Mouse (Mus musculus) kidney, embryonic 15.5 days (tissue): ENCODE results near the gene Rtl6. TPM values are rescaled to one million over a fixed set of nuclear protein-coding genes. Genes with fewer than 3 reads are reported as not detected.

ENCODE experiments used
- ATAC-seq: fragments of 200-750 bp; cut with Nextera tagmentation; replicated peaks from 2 replicates; pipeline ENCODE4 v1.8.0; 2017; ENCODE audit warnings: moderate TSS enrichment; ENCODE audit not compliant: low FRiP score
- H3K27ac ChIP-seq: fragments of 300-500 bp; sonication (generic); 2 replicates; pipeline ENCODE4 v1.5.1; 2015; ENCODE audit warnings: mild to moderate bottlenecking, inconsistent platforms
- H3K27me3 ChIP-seq: fragments of 300-500 bp; sonication (generic); 2 replicates; pipeline ENCODE4 v1.6.1; 2015; ENCODE audit warnings: inconsistent platforms
- H3K36me3 ChIP-seq: fragments of 300-500 bp; sonication (generic); 2 replicates; pipeline ENCODE4 v1.6.1; 2015; ENCODE audit warnings: inconsistent platforms
- H3K4me1 ChIP-seq: fragments of 300-500 bp; sonication (generic); 2 replicates; pipeline ENCODE4 v1.6.1; 2015; ENCODE audit warnings: inconsistent platforms
- H3K4me2 ChIP-seq: fragments of 300-500 bp; sonication (generic); 2 replicates; pipeline ENCODE4 v1.6.1; 2015; ENCODE audit warnings: moderate library complexity, mild to moderate bottlenecking, inconsistent platforms
- H3K4me3 ChIP-seq: fragments of 300-500 bp; sonication (generic); replicated peaks from 2 replicates; pipeline ENCODE4 v1.5.1; 2015; ENCODE audit warnings: mild to moderate bottlenecking, inconsistent platforms
- H3K9ac ChIP-seq: fragments of 300-500 bp; sonication (generic); 2 replicates; pipeline ENCODE4 v1.6.1; 2015; ENCODE audit warnings: mild to moderate bottlenecking, inconsistent platforms
- H3K9me3 ChIP-seq: fragments of 300-500 bp; sonication (generic); replicated peaks from 2 replicates; pipeline ENCODE4 v1.6.1; 2016; ENCODE audit warnings: inconsistent platforms
- WGBS: fragments of 180-500 bp; shearing (Covaris S2); methylation state at CpG from one replicate; pipeline ENCODE4 v1.1.7; 2015; ENCODE audit warnings: mixed read lengths; 5-methylcytosine and 5-hydroxymethylcytosine counted together
- polyA plus RNA-seq: library from polyadenylated mRNA; unstranded; fragments of >200 nt; fragmentation: Nextera tagmentation; extraction: Ambion mirVana; gene quantifications from 2 replicates; pipeline ENCODE4 v1.2.1, GENCODE M21; 2015

Gene Rtl6
- 14.4 and 16.2 TPM in 2 replicates for polyA plus RNA-seq

- H3K27me3 ChIP-seq = no peaks in the 10 kb centered on the region
- H3K27ac ChIP-seq = peak within 1 kb of the TSS; percentile 86
- H3K36me3 ChIP-seq = peaks cover 22% of the 10 kb centered on the region
- peak within 1 kb of the TSS; percentile 66 for H3K9ac ChIP-seq
- H3K9me3 ChIP-seq = no peaks in the 10 kb centered on the region
- peak; percentile 93 for ATAC-seq
- H3K4me3 ChIP-seq = peak within 1 kb of the TSS; percentile 75
- peak within 1 kb of the TSS; percentile 83 for H3K4me2 ChIP-seq
- WGBS = 10% methylated on average over 59 of the region's 59 CpGs
- H3K4me1 ChIP-seq = peaks cover 9% of the 10 kb centered on the region
These were observed at the start of gene Rtl6 for GRCm38 (mm10) chr15:84557189-84557921. TSS of gene Rtl6 (minus strand) at chr15:84557823.

GRCm38 (mm10) chr15:84603267-84603963 lies 45.8 kb upstream of the Rtl6 start:
- 0 out of 2 replicates have a peak, but pooled peaks cover 5% of the 10 kb centered on the region for H3K9me3 ChIP-seq
- H3K36me3 ChIP-seq = no peaks in the 10 kb centered on the region
- H3K4me1 ChIP-seq = peaks cover 26% of the 10 kb centered on the region
- no peak overlapping the region for H3K4me3 ChIP-seq
- 0 out of 2 replicates have a peak overlapping the region, but pooled peaks have one; percentile 14 for H3K9ac ChIP-seq
- H3K4me2 ChIP-seq = no peak overlapping the region
- 33% methylated on average over 8 of the region's 8 CpGs for WGBS
- H3K27me3 ChIP-seq = no peaks in the 10 kb centered on the region
- peak; percentile 49 for ATAC-seq
- peak overlapping the region; percentile 71 for H3K27ac ChIP-seq

- 73% methylated on average over 9 of the region's 9 CpGs for WGBS
- H3K27me3 ChIP-seq = no peaks in the 10 kb centered on the region
- no peak for ATAC-seq
- H3K9ac ChIP-seq = no peak overlapping the region
- H3K36me3 ChIP-seq = no peaks in the 10 kb centered on the region
- H3K27ac ChIP-seq = no peak overlapping the region
- H3K4me3 ChIP-seq = no peak overlapping the region
- no peaks in the 10 kb centered on the region for H3K9me3 ChIP-seq
- peaks cover 26% of the 10 kb centered on the region for H3K4me1 ChIP-seq
- H3K4me2 ChIP-seq = no peak overlapping the region
These were observed 43.5 kb upstream of the Rtl6 start for GRCm38 (mm10) chr15:84600977-84601595.

GRCm38 (mm10) chr15:84598911-84599310 lies 41.3 kb upstream of the Rtl6 start:
- WGBS = 89% methylated on average over 2 of the region's 2 CpGs
- Histone ChIP-seq H3K9me3 (no peaks in the 10 kb centered on the region), H3K27me3 (no peaks in the 10 kb centered on the region), H3K4me3 (no peak overlapping the region), H3K9ac (no peak overlapping the region), H3K4me2 (no peak overlapping the region), H3K27ac (no peak overlapping the region), H3K36me3 (no peaks in the 10 kb centered on the region), H3K4me1 (peaks cover 23% of the 10 kb centered on the region)
- ATAC-seq = no peak

- no peaks in the 10 kb centered on the region for H3K36me3 ChIP-seq
- H3K27ac ChIP-seq = no peak overlapping the region
- H3K4me2 ChIP-seq = no peak overlapping the region
- no peak overlapping the region for H3K9ac ChIP-seq
- H3K4me1 ChIP-seq = peaks cover 21% of the 10 kb centered on the region
- no peaks in the 10 kb centered on the region for H3K27me3 ChIP-seq
- 92% methylated on average over 1 of the region's 1 CpGs for WGBS
- ATAC-seq = no peak
- H3K9me3 ChIP-seq = no peaks in the 10 kb centered on the region
- no peak overlapping the region for H3K4me3 ChIP-seq
These were observed 40.2 kb upstream of the Rtl6 start for GRCm38 (mm10) chr15:84597816-84598215.

- H3K36me3 ChIP-seq = no peaks in the 10 kb centered on the region
- H3K4me1 ChIP-seq = peaks cover 20% of the 10 kb centered on the region
- no peak for ATAC-seq
- no peak overlapping the region for H3K9ac ChIP-seq
- H3K27ac ChIP-seq = no peak overlapping the region
- no peak overlapping the region for H3K4me2 ChIP-seq
- H3K4me3 ChIP-seq = no peak overlapping the region
- H3K9me3 ChIP-seq = no peaks in the 10 kb centered on the region
- H3K27me3 ChIP-seq = no peaks in the 10 kb centered on the region
These were observed 39.4 kb upstream of the Rtl6 start for GRCm38 (mm10) chr15:84597021-84597420.

GRCm38 (mm10) chr15:84595241-84595945 lies 37.8 kb upstream of the Rtl6 start:
- H3K4me1 ChIP-seq = peaks cover 16% of the 10 kb centered on the region
- no peak overlapping the region for H3K4me3 ChIP-seq
- no peaks in the 10 kb centered on the region for H3K9me3 ChIP-seq
- H3K27ac ChIP-seq = no peak overlapping the region
- H3K4me2 ChIP-seq = no peak overlapping the region
- ATAC-seq = no peak
- WGBS = 53% methylated on average over 9 of the region's 9 CpGs
- no peak overlapping the region for H3K9ac ChIP-seq
- no peaks in the 10 kb centered on the region for H3K27me3 ChIP-seq
- H3K36me3 ChIP-seq = no peaks in the 10 kb centered on the region

GRCm38 (mm10) chr15:84593514-84593913 lies 35.9 kb upstream of the Rtl6 start:
- H3K9ac ChIP-seq = no peak overlapping the region
- H3K27me3 ChIP-seq = no peaks in the 10 kb centered on the region
- H3K4me3 ChIP-seq = no peak overlapping the region
- no peaks in the 10 kb centered on the region for H3K36me3 ChIP-seq
- WGBS = 14% methylated on average over 9 of the region's 9 CpGs
- H3K9me3 ChIP-seq = no peaks in the 10 kb centered on the region
- H3K27ac ChIP-seq = 0 out of 2 replicates have a peak overlapping the region, but pooled peaks have one; percentile 4
- H3K4me1 ChIP-seq = peaks cover 11% of the 10 kb centered on the region
- ATAC-seq = no peak
- H3K4me2 ChIP-seq = no peak overlapping the region

- ATAC-seq = no peak
- Histone ChIP-seq H3K4me3 (no peak overlapping the region), H3K27ac (no peak overlapping the region), H3K27me3 (no peaks in the 10 kb centered on the region), H3K36me3 (no peaks in the 10 kb centered on the region), H3K4me2 (no peak overlapping the region), H3K9ac (no peak overlapping the region), H3K4me1 (peaks cover 11% of the 10 kb centered on the region), H3K9me3 (no peaks in the 10 kb centered on the region)
- WGBS = 81% methylated on average over 5 of the region's 5 CpGs
These were observed 34.6 kb upstream of the Rtl6 start for GRCm38 (mm10) chr15:84592240-84592639.

- Histone ChIP-seq H3K4me2 (no peak overlapping the region), H3K27me3 (no peaks in the 10 kb centered on the region), H3K4me1 (peaks cover 11% of the 10 kb centered on the region), H3K9ac (no peak overlapping the region), H3K4me3 (no peak overlapping the region), H3K9me3 (no peaks in the 10 kb centered on the region), H3K36me3 (no peaks in the 10 kb centered on the region), H3K27ac (no peak overlapping the region)
- WGBS = 50% methylated on average over 13 of the region's 13 CpGs
- no peak for ATAC-seq
These were observed 34.0 kb upstream of the Rtl6 start for GRCm38 (mm10) chr15:84591573-84592139.

- no peak overlapping the region for H3K9ac ChIP-seq
- H3K4me2 ChIP-seq = no peak overlapping the region
- no peak overlapping the region for H3K4me3 ChIP-seq
- no peak overlapping the region for H3K27ac ChIP-seq
- 71% methylated on average over 4 of the region's 4 CpGs for WGBS
- no peaks in the 10 kb centered on the region for H3K27me3 ChIP-seq
- no peaks in the 10 kb centered on the region for H3K36me3 ChIP-seq
- peaks cover 4% of the 10 kb centered on the region for H3K4me1 ChIP-seq
- ATAC-seq = no peak
- no peaks in the 10 kb centered on the region for H3K9me3 ChIP-seq
These were observed 30.8 kb upstream of the Rtl6 start for GRCm38 (mm10) chr15:84588371-84588821.
